Mouse (Mus musculus): ENCODE measurements at regions not wholly inside any gene's neighbourhood (a gene's known extent, or its start where the extent isn't known, plus 50 kb on each side); places are given as distances from the start of the nearest gene placed in this dataset.
"Not testable (repeated sequence)": the region's sequence is repeated elsewhere in the genome, so short reads cannot be mapped to it uniquely, and the experiment has no call there.

DNA sequence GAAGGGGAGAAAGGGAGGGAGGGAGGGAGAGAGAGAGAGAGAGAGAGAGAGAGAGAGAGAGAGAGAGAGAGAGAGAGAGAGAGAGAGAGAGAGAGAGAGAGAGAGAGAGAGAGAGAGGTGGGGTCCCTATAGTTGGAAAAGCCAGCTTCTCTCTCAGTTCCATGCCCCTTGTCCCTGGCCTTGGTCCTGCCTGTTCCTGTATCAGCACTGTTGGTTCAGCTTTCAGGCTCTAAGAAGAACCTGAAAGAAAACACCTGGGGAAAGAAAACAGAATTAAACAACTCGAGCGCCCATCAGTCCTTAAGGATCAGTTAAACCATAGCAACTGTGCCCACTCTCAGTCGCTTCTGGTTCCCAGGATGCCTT is 160.5 kb upstream of the Myt1l start:
- TF ChIP-seq POLR2A (IDR thresholded peaks at IDR 0.05; ENCODE audit: low read depth, low read length); CTCF (IDR thresholded peaks at IDR 0.05; ENCODE audit: borderline replicate concordance, insufficient read depth, low read length): not testable (repeated sequence)

Measured in embryonic fibroblast, embryonic 13.5 days (primary cell).